Mouse (Mus musculus): ENCODE measurements around the gene Htra3. TPM values are rescaled to one million over a fixed set of nuclear protein-coding genes. Genes with fewer than 3 reads are reported as not detected.
A peak's percentile ranks its signal among the peaks of the same experiment; 100 is the strongest.

Htra3 gene
- polyA plus RNA-seq, 1 experiment from 2014 or later, result 7.3 TPM

DNA sequence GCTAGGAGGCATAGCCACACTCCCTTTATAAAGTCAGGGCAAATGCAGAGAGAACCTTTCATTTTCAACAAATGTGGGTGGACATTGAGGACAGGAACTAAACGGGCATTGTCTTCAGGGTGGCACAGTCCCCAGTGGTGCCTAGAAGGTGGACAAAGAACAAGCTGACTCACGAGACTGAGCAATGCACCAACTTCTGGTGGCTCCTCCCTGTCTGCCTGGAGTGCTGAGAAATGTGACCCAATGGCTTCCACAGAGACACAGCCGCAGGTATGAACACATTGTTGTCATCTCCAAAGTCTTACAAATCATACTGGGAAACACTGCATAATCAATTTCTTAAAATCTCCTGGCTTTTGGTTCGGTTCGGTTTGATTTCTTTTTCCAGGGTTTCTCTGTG is 37.9 kb upstream of the Htra3 start:
- no peak overlapping the region for H3K4me3 ChIP-seq
- no peaks in the 10 kb centered on the region for H3K27me3 ChIP-seq
- no peak overlapping the region for H3K4me2 ChIP-seq (replicated peaks)
- H3K36me3 ChIP-seq, result no peaks in the 10 kb centered on the region
- no peak overlapping the region for H3K27ac ChIP-seq
- 80% methylated on average over 5 of the region's 5 CpGs for WGBS
- no peak overlapping the region for H3K9ac ChIP-seq
- no peaks in the 10 kb centered on the region for H3K9me3 ChIP-seq (replicated peaks)
- H3K4me1 ChIP-seq, result no peaks in the 10 kb centered on the region
- ATAC-seq (ENCODE audit: low FRiP score), result no peak

- peak; percentile 87 for ATAC-seq (ENCODE audit: low FRiP score)
These were observed 34.2 kb upstream of the Htra3 start for GRCm38 (mm10) chr5:35713649-35714354.

GRCm38 (mm10) chr5:35712517-35712916 is 32.9 kb upstream of the Htra3 start:
- H3K9me3 ChIP-seq (replicated peaks), result no peaks in the 10 kb centered on the region
- peaks cover 4% of the 10 kb centered on the region; the same call in 1 of the 2 replicates for H3K4me1 ChIP-seq
- H3K4me3 ChIP-seq, result no peak overlapping the region
- H3K36me3 ChIP-seq, result no peaks in the 10 kb centered on the region
- no peak overlapping the region for H3K4me2 ChIP-seq (replicated peaks)
- H3K9ac ChIP-seq, result no peak overlapping the region
- ATAC-seq (ENCODE audit: low FRiP score), result no peak
- H3K27ac ChIP-seq, result no peak overlapping the region
- no peaks in the 10 kb centered on the region for H3K27me3 ChIP-seq
- WGBS, result 73% methylated on average over 5 of the region's 5 CpGs

More at GRCm38 (mm10) chr5:35713649-35714354, 34.2 kb upstream of the Htra3 start:
- WGBS, result 55% methylated on average over 13 of the region's 13 CpGs
- no peak overlapping the region for H3K9ac ChIP-seq
- H3K36me3 ChIP-seq, result no peaks in the 10 kb centered on the region
- no peaks in the 10 kb centered on the region for H3K9me3 ChIP-seq (replicated peaks)
- no peak overlapping the region for H3K4me2 ChIP-seq (replicated peaks)
- H3K27me3 ChIP-seq, result no peaks in the 10 kb centered on the region
- no peak overlapping the region for H3K4me3 ChIP-seq
- H3K27ac ChIP-seq, result no peak overlapping the region
- H3K4me1 ChIP-seq, result peaks cover 4% of the 10 kb centered on the region; the same call in 1 of the 2 replicates

- no peak for ATAC-seq (ENCODE audit: low FRiP score)
- H3K4me2 ChIP-seq (replicated peaks), result no peak overlapping the region
- WGBS, result 67% methylated on average over 3 of the region's 3 CpGs
These were observed 31.3 kb upstream of the Htra3 start for GRCm38 (mm10) chr5:35710931-35711330.

DNA sequence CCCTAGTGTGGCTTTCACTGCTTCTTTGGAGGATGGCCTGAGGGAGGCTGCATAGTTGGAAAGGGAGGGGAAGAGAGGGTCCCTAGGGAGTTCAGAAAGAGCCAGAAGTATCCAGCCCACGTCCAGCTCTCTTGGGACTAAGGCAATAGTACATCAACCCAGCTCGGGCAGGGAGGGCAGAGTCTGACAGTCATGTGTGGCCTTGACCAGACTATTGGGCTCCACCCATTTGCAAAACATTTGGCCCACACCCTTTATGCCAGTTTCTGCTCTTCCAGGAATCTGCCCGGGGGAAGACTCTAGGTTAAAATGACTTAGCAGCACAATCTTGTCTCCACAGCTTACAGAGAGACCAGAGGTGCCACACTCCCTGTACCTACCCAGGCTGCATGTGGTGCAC is 30.9 kb upstream of the Htra3 start:
- peaks cover 4% of the 10 kb centered on the region; the same call in 1 of the 2 replicates for H3K4me1 ChIP-seq
- ATAC-seq (ENCODE audit: low FRiP score), result no peak
- H3K4me3 ChIP-seq, result no peak overlapping the region
- H3K9ac ChIP-seq, result no peak overlapping the region
- no peaks in the 10 kb centered on the region for H3K27me3 ChIP-seq
- H3K36me3 ChIP-seq, result no peaks in the 10 kb centered on the region
- no peak overlapping the region for H3K27ac ChIP-seq
- 79% methylated on average over 3 of the region's 3 CpGs for WGBS
- no peaks in the 10 kb centered on the region for H3K9me3 ChIP-seq (replicated peaks)
- H3K4me2 ChIP-seq (replicated peaks), result no peak overlapping the region

More at GRCm38 (mm10) chr5:35710931-35711330, 31.3 kb upstream of the Htra3 start:
- no peaks in the 10 kb centered on the region for H3K27me3 ChIP-seq
- no peaks in the 10 kb centered on the region for H3K36me3 ChIP-seq
- H3K27ac ChIP-seq, result no peak overlapping the region
- no peak overlapping the region for H3K9ac ChIP-seq
- H3K4me1 ChIP-seq, result peaks cover 4% of the 10 kb centered on the region; the same call in 1 of the 2 replicates
- H3K4me3 ChIP-seq, result no peak overlapping the region
- H3K9me3 ChIP-seq (replicated peaks), result no peaks in the 10 kb centered on the region

DNA sequence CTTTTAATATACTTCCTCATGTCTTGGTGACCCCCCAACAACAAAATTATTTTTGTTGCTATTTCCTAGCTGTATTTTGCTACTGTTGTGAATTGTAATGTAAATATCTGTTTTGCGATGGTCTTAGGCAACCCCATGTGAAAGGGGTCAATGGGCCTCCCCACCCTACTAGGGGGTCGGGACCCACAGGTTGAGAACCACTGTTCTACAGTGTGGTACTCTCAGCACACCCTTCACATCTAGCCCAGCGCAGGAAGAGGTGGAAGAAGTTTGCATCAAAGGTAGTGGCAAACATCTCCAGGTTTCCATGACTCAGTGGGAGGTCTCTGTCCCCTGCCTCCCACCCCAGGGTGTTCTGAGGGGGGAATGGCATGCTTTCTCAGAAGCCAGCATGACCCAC is 25.8 kb upstream of the Htra3 start:
- Histone ChIP-seq H3K4me2 (replicated peaks) (no peak overlapping the region), H3K9me3 (replicated peaks) (no peaks in the 10 kb centered on the region), H3K36me3 (no peaks in the 10 kb centered on the region), H3K27ac (no peak overlapping the region), H3K9ac (no peak overlapping the region), H3K4me3 (no peak overlapping the region), H3K27me3 (no peaks in the 10 kb centered on the region), H3K4me1 (peaks cover 4% of the 10 kb centered on the region; the same call in 1 of the 2 replicates)
- ATAC-seq (ENCODE audit: low FRiP score), result no peak
- WGBS, result 92% methylated on average over 3 of the region's 3 CpGs

DNA sequence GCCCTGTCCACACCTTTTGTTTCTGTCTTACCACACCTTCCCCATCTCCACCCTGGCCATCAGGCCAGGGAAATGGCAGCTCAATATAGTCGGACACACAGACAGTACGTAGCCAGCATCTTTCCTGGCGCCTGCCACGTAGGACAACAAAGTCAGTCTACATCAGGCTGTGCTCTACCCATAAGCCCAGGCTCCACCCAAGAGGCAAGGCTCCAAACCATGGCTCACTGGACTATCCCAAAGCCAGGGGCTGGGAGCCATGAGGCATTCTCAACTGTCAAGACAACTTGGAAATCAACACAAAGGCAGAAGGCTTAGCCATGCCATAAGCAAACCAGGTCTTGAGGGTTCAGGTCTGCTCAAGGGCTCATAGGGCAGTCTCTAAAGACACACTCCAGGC is 24.2 kb upstream of the Htra3 start:
- H3K9me3 ChIP-seq (replicated peaks), result no peaks in the 10 kb centered on the region
- 91% methylated on average over 4 of the region's 4 CpGs for WGBS
- H3K36me3 ChIP-seq, result no peaks in the 10 kb centered on the region
- H3K4me2 ChIP-seq (replicated peaks), result no peak overlapping the region
- no peak for ATAC-seq (ENCODE audit: low FRiP score)
- no peaks in the 10 kb centered on the region for H3K27me3 ChIP-seq
- no peak overlapping the region for H3K27ac ChIP-seq
- no peak overlapping the region for H3K9ac ChIP-seq
- no peaks in the 10 kb centered on the region for H3K4me1 ChIP-seq
- H3K4me3 ChIP-seq, result no peak overlapping the region

DNA sequence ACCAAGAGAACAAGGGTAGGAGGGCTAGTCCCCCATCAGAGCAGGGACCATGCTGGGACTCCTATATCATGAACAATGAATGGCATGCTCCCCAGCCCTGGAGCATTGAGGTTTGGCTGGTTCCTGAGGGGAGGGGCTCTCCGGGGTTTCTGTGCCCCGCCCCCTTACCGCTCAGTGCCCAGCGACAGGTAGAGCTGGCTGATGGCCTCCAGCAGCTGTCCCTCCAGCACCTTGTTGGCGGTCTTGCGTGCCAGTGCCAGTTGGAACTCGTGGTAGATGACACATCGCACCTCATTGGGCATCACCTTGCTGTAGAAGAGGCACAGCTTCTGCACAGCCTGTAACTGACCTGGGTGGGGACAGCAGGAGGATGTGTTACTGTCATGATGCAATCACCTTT is 23.6 kb upstream of the Htra3 start:
- H3K27ac ChIP-seq, result no peak overlapping the region; the same call in 1 of the 2 replicates
- ATAC-seq (ENCODE audit: low FRiP score), result no peak
- no peaks in the 10 kb centered on the region for H3K4me1 ChIP-seq
- H3K4me3 ChIP-seq, result no peak overlapping the region
- no peak overlapping the region for H3K9ac ChIP-seq
- H3K27me3 ChIP-seq, result no peaks in the 10 kb centered on the region
- no peaks in the 10 kb centered on the region for H3K36me3 ChIP-seq
- H3K4me2 ChIP-seq (replicated peaks), result no peak overlapping the region
- no peaks in the 10 kb centered on the region for H3K9me3 ChIP-seq (replicated peaks)
- WGBS, result 81% methylated on average over 8 of the region's 8 CpGs

DNA sequence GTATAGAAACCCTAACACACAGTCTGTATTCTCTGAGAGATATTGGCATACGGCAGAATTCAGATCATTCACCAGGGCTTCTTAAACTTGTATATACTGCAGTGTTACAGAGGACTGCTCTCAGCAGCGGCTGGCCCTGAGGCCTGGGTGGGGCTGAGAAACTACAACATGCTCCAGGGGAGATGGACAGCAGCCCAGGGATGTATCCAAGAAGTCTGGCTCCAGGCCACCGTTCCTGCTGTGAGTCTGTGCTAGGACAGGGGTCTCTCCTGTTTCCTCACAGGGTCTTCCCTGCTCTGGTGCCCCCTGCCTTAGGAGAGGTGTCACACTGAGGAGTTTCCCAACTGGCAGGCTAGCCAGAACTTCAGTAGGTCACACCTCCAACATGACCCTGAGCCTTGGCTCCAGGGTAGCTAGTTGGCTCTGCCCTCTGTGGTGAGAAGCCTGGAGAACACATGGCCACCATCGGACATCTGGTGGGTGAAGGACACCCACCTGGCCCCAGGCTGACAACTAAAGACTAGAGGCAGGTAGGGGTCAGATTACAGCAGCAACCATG is 23.1 kb upstream of the Htra3 start:
- H3K9me3 ChIP-seq (replicated peaks), result no peaks in the 10 kb centered on the region
- no peak overlapping the region for H3K4me3 ChIP-seq
- H3K27me3 ChIP-seq, result no peaks in the 10 kb centered on the region
- H3K4me1 ChIP-seq, result no peaks in the 10 kb centered on the region
- 87% methylated on average over 4 of the region's 4 CpGs for WGBS
- no peak overlapping the region for H3K27ac ChIP-seq
- H3K9ac ChIP-seq, result no peak overlapping the region
- no peak for ATAC-seq (ENCODE audit: low FRiP score)
- H3K36me3 ChIP-seq, result no peaks in the 10 kb centered on the region
- H3K4me2 ChIP-seq (replicated peaks), result no peak overlapping the region

DNA sequence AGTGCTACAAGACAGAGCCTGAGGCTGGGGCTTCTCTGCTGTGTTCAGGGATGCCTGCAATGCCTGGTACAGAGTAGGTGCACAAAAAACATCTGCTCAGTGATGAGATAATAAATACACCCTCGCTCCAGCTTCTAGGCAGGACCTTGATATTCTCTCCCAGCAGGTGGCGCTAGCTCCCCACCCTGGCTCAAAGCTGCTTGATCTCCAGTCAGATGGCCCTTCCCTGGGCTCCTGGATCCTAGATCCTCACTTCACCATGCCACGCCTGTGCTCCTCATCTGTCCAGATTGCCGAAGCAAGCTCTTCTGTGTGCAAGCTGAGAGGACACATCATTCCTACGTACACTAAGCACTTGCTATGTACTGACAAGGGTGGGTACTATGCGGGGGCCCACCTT is 21.5 kb upstream of the Htra3 start:
- 45% methylated on average over 6 of the region's 6 CpGs for WGBS
- Histone ChIP-seq H3K4me2 (replicated peaks) (no peak overlapping the region), H3K27me3 (no peaks in the 10 kb centered on the region), H3K4me1 (no peaks in the 10 kb centered on the region), H3K27ac (no peak overlapping the region), H3K9ac (no peak overlapping the region), H3K9me3 (replicated peaks) (no peaks in the 10 kb centered on the region), H3K4me3 (no peak overlapping the region), H3K36me3 (no peaks in the 10 kb centered on the region)
- ATAC-seq (ENCODE audit: low FRiP score), result no peak

- Histone ChIP-seq H3K27ac (no peak overlapping the region), H3K4me1 (peaks cover 8% of the 10 kb centered on the region), H3K36me3 (no peaks in the 10 kb centered on the region), H3K9ac (no peak overlapping the region), H3K4me2 (replicated peaks) (no peak overlapping the region), H3K4me3 (no peak overlapping the region), H3K9me3 (replicated peaks) (no peaks in the 10 kb centered on the region), H3K27me3 (no peaks in the 10 kb centered on the region)
- 26% methylated on average over 5 of the region's 5 CpGs for WGBS
- no peak for ATAC-seq (ENCODE audit: low FRiP score)
These were observed 16.2 kb upstream of the Htra3 start for GRCm38 (mm10) chr5:35695815-35696214.

GRCm38 (mm10) chr5:35693638-35694037 is 14.1 kb upstream of the Htra3 start:
- ATAC-seq (ENCODE audit: low FRiP score), result no peak
- Histone ChIP-seq H3K27me3 (no peaks in the 10 kb centered on the region), H3K9me3 (replicated peaks) (no peaks in the 10 kb centered on the region), H3K4me3 (no peak overlapping the region), H3K36me3 (no peaks in the 10 kb centered on the region), H3K9ac (no peak overlapping the region), H3K4me1 (peaks cover 8% of the 10 kb centered on the region), H3K4me2 (replicated peaks) (no peak overlapping the region), H3K27ac (no peak overlapping the region)
- 85% methylated on average over 4 of the region's 4 CpGs for WGBS

- Histone ChIP-seq H3K9ac (no peak overlapping the region), H3K4me3 (no peak overlapping the region), H3K4me2 (replicated peaks) (no peak overlapping the region), H3K36me3 (no peaks in the 10 kb centered on the region), H3K4me1 (peaks cover 16% of the 10 kb centered on the region), H3K27me3 (no peaks in the 10 kb centered on the region), H3K27ac (no peak overlapping the region), H3K9me3 (replicated peaks) (no peaks in the 10 kb centered on the region)
- WGBS, result 72% methylated on average over 11 of the region's 11 CpGs
- no peak for ATAC-seq (ENCODE audit: low FRiP score)
These were observed 11.7 kb upstream of the Htra3 start for GRCm38 (mm10) chr5:35691246-35691645.
